Mouse (Mus musculus) macrophage (primary cell): Measurements from ENCODE around the gene Mrgprh. TPM values are rescaled to one million over a fixed set of nuclear protein-coding genes. Genes with fewer than 3 reads are reported as not detected.
"Not testable (repeated sequence)": the region's sequence is repeated elsewhere in the genome, so short reads cannot be mapped to it uniquely, and the experiment has no call there.

Experiments
- H3K27ac ChIP-seq: fragments of 350-480 bp; formaldehyde crosslinking; 2 replicates; pipeline ENCODE4 v1.9.0; 2021
- H3K36me3 ChIP-seq: fragments of 350-480 bp; formaldehyde crosslinking; 2 replicates; pipeline ENCODE4 v1.9.0; 2021; ENCODE audit errors: inconsistent target
- H3K4me3 ChIP-seq: fragments of 350-480 bp; formaldehyde crosslinking; 2 replicates; pipeline ENCODE4 v1.9.0; 2021; ENCODE audit errors: inconsistent target
- H3K79me2 ChIP-seq: fragments of 350-480 bp; formaldehyde crosslinking; 2 replicates; pipeline ENCODE4 v1.9.0; 2021; ENCODE audit errors: inconsistent target
- WGBS: methylation state at CpG from one replicate; pipeline ENCODE4 v1.1.7; 2026; ENCODE audit warnings: inconsistent platforms; ENCODE audit not compliant: missing documents; 5-methylcytosine and 5-hydroxymethylcytosine counted together
- polyA plus RNA-seq: library from polyadenylated mRNA; stranded (reverse); fragments of 250-400 nt; gene quantifications from 3 replicates; pipeline ENCODE4 v1.2.4, GENCODE M21; 2018; ENCODE audit warnings: inconsistent platforms

The Mrgprh gene
- polyA plus RNA-seq, 1 experiment from 2014 or later = not detected

DNA sequence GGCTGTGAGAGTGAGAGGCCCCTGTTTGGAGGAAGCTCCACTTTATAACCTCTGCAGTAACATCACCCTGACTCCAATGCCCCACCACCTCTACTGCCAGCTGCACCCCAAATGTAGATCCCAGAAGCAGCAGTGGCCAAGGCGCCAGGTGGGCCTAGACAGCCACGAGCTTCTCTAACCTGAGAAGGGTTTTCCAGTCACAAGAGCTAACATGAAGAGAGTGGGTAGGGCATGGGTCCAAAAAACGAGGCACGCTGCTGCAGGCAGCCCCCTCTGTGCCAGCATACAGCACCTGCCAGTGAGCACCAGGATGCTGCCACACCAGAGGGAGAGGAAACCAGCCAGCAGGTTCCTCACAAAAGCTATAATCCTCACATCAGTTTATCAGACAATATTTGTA is 15.2 kb downstream of the Mrgprh start:
- 100% methylated on average over 3 of the region's 4 CpGs for WGBS
- Histone ChIP-seq H3K36me3 (no peaks in the 10 kb centered on the region), H3K27ac (no peak overlapping the region), H3K79me2 (no peaks in the 10 kb centered on the region), H3K4me3 (no peak overlapping the region)

GRCm38 (mm10) chr17:12892033-12892432 is 16.2 kb downstream of the Mrgprh start:
- 95% methylated on average over 9 of the region's 9 CpGs for WGBS
- H3K27ac ChIP-seq = no peak overlapping the region
- H3K36me3 ChIP-seq = no peaks in the 10 kb centered on the region
- H3K4me3 ChIP-seq = no peak overlapping the region
- no peaks in the 10 kb centered on the region for H3K79me2 ChIP-seq

- 92% methylated on average over 5 of the region's 5 CpGs for WGBS
- H3K36me3 ChIP-seq = no peaks in the 10 kb centered on the region
- no peak overlapping the region for H3K4me3 ChIP-seq
Measured at GRCm38 (mm10) chr17:12897674-12898073, 21.8 kb downstream of the Mrgprh start.

DNA sequence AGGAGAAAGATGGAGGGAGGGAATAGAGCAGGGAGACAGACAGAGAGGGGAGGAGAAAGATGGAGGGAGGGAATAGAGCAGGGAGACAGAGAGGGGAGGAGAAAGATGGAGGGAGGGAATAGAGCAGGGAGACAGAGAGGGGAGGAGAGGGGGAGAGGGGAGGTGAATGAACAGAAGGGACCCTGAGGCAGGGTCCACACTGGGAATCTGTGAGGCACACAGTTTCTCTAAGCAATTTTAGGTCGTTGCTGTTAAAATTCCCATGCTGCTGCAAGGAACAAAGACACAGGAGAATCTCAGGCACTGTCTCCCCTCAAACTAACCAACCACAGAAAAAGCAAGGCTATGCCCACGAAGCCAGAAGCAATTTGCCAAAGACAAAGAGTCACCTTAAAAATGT is 22.8 kb downstream of the Mrgprh start:
- H3K36me3 ChIP-seq, H3K79me2 ChIP-seq, H3K27ac ChIP-seq, H3K4me3 ChIP-seq: not testable (repeated sequence)
- WGBS = 92% methylated on average over 2 of the region's 2 CpGs

More at GRCm38 (mm10) chr17:12897674-12898073, 21.8 kb downstream of the Mrgprh start:
- H3K79me2 ChIP-seq = no peaks in the 10 kb centered on the region
- H3K27ac ChIP-seq = no peak overlapping the region

DNA sequence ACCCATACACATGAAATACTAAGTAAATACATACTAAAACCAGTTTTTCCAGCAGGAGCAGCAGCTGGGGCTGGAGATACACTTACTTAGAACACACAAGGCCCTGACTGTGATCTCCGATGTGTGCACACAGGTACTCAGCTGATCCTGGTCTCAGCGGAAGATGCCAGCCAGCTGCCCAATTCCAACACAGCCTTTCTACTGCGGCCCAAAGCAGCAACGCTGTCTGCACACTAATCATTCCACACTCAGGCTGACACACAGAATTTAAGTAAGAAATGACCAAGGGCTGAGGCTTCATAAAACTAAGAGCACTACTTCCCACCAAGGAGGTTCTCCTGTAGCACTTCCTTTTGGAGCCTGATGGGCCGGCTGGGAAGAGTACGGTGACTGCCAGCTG is 26.5 kb downstream of the Mrgprh start:
- no peaks in the 10 kb centered on the region for H3K36me3 ChIP-seq
- no peak overlapping the region for H3K27ac ChIP-seq
- 94% methylated on average over 6 of the region's 6 CpGs for WGBS
- no peak overlapping the region for H3K4me3 ChIP-seq
- no peaks in the 10 kb centered on the region for H3K79me2 ChIP-seq

DNA sequence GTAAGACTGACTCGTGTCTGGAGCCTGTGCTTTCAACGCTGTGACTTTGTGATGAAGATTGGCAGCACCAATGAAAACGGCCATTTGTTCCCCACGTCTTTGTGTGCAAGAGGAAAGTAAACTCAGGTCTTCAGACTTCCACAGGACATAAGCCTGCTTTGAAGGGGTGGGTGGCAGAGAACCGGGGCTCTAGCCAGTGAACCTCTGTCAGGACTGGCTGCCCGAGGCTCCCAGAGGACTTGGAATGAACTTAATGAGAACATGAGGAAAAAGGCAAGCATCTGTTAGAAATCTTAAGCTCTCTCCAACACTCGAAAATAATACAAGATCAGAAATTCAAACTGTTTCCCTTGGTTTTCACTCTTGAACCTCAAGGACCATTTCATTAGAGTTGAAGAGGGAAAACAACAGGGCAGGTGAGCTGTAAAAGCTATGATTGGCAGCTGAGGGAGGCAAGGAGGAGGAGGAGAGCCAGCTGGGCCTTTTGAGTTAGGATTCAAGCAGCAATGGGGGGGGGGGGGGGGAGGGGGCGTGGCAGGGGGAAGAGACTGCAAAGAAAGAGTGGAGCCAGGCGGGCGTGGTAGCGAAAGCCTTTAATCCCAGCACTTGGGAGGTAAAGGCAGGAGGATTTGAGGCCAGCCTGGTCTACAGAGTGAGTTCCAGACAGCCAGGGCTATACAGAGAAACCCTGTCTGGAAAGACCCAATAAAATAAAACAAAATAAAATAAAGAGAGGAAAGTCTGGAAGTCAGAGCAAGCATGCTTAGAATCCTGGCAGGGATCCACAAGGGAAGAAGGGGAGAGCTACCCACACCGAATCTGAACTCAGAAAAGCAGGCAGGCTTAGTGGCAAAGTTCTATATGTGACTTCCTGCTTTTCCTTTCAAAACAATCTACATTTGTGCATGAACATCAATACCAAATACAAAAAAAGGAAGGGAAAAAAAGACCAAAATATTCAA is 27.8 kb downstream of the Mrgprh start:
- Histone ChIP-seq H3K79me2 (no peaks in the 10 kb centered on the region), H3K4me3 (no peak overlapping the region), H3K27ac (no peak overlapping the region), H3K36me3 (no peaks in the 10 kb centered on the region)
- WGBS = 84% methylated on average over 11 of the region's 12 CpGs

DNA sequence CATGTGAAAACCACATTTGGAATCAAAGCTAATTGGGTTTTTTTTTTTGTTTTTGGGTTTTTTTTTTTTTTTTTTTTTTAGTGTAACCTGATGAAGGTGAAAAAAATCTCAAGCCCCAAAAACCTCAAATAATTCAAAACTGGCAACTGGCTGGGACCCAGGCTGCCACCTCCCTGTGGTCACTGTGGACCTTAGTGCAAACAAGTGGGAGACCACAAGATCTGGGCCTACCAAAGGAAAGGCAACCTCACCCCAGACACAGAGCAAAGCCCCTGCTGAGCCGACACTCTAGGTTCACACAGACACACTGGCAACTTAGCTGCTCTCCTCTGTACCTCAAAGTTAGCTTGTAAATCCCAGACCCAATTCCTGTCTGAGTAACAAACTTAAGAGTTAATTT is 28.5 kb downstream of the Mrgprh start:
- Histone ChIP-seq H3K36me3 (no peaks in the 10 kb centered on the region), H3K4me3 (no peak overlapping the region), H3K79me2 (no peaks in the 10 kb centered on the region), H3K27ac (no peak overlapping the region)
- 87% methylated on average over 1 of the region's 1 CpGs for WGBS

- H3K36me3 ChIP-seq = no peaks in the 10 kb centered on the region
- no peak overlapping the region for H3K27ac ChIP-seq
- WGBS = 93% methylated on average over 4 of the region's 4 CpGs
Measured at GRCm38 (mm10) chr17:12905810-12906209, 30.0 kb downstream of the Mrgprh start.

DNA sequence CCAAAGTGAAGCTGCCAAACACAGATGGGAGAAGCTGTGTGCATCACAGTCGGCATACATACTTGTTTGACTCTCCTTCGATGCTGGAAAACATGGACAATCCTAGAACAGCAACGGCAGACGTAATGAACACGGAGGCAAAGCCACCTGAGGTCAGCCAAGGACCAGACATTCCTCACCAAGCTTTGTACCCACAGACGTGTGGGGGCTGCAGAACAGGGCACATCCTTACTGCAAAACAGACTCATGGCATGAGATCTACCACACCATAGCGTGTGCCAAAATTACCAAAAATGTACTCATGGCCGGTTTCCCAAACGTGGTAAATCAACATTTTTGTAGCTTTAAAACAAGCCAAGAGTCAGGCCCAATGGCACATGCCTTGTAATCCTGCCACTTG is 30.6 kb downstream of the Mrgprh start:
- no peak overlapping the region for H3K27ac ChIP-seq
- no peak overlapping the region for H3K4me3 ChIP-seq
- no peaks in the 10 kb centered on the region for H3K79me2 ChIP-seq
- H3K36me3 ChIP-seq = no peaks in the 10 kb centered on the region
- WGBS = 96% methylated on average over 9 of the region's 9 CpGs

More at GRCm38 (mm10) chr17:12905810-12906209, 30.0 kb downstream of the Mrgprh start:
- H3K4me3 ChIP-seq = no peak overlapping the region
- no peaks in the 10 kb centered on the region for H3K79me2 ChIP-seq

GRCm38 (mm10) chr17:12909361-12910280 is 33.8 kb downstream of the Mrgprh start, which contains the start of gene Pnldc1:
Pnldc1 (minus strand) TSS chr17:12910230.
- H3K36me3 ChIP-seq = peaks cover 23% of the 10 kb centered on the region; the same call in 1 of the 2 replicates
- H3K27ac ChIP-seq = no peak within 1 kb of the TSS
- no peak within 1 kb of the TSS for H3K4me3 ChIP-seq
- H3K79me2 ChIP-seq = peaks cover 17% of the 10 kb centered on the region
- 95% methylated on average over 28 of the region's 35 CpGs for WGBS

DNA sequence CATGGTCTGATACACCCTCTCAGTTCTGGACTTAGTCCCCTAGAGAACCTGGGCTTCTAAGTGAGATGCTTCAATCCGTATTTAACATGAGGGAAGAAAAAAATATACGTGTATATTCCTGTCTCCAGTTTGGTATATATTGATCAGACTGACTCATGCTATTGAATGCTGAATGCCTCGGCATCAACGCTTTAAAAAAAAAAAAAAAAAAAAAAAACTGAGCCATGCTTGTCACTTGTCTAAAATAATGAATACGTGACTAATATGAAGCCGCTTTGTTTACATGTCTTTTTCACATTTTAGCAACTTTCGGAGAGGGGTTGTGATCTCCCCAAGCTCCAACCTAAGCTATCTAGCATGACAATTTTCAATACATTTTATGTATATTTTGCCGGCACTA is 34.6 kb downstream of the Mrgprh start:
- 92% methylated on average over 8 of the region's 8 CpGs for WGBS
- H3K79me2 ChIP-seq = peaks cover 25% of the 10 kb centered on the region
- H3K36me3 ChIP-seq = peaks cover 23% of the 10 kb centered on the region; the same call in 1 of the 2 replicates
- no peak overlapping the region for H3K27ac ChIP-seq
- no peak overlapping the region for H3K4me3 ChIP-seq

DNA sequence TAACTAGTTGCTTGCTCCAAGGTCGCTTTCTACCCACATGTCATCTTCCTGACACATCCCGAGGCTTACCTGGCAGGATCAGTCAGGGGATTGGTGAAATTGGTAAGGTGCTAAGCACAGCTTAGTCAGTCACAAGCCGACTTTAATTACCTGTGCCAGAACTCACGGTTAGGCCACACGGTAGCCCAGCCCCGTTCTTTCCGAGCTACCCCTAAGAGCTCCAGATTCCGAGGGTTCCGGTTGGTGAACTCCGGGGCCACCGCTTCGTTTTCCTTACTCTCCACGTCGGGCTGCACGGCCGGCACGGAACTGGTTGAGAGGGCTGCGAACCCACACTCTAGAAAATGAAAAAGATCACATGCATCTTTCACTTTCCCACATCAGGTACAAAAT is 39.6 kb downstream of the Mrgprh start, which contains the start of gene Tcp1:
Gene Tcp1 (plus strand): TSS at position 214 of the 393 bp plus-strand sequence.
- H3K79me2 ChIP-seq = peaks cover 70% of the 10 kb centered on the region
- peaks cover 40% of the 10 kb centered on the region; the same call in 1 of the 2 replicates for H3K36me3 ChIP-seq
- 0% methylated on average over 18 of the region's 18 CpGs for WGBS
- H3K4me3 ChIP-seq = peak within 1 kb of the TSS; percentile 99
- H3K27ac ChIP-seq = peak within 1 kb of the TSS; percentile 82

DNA sequence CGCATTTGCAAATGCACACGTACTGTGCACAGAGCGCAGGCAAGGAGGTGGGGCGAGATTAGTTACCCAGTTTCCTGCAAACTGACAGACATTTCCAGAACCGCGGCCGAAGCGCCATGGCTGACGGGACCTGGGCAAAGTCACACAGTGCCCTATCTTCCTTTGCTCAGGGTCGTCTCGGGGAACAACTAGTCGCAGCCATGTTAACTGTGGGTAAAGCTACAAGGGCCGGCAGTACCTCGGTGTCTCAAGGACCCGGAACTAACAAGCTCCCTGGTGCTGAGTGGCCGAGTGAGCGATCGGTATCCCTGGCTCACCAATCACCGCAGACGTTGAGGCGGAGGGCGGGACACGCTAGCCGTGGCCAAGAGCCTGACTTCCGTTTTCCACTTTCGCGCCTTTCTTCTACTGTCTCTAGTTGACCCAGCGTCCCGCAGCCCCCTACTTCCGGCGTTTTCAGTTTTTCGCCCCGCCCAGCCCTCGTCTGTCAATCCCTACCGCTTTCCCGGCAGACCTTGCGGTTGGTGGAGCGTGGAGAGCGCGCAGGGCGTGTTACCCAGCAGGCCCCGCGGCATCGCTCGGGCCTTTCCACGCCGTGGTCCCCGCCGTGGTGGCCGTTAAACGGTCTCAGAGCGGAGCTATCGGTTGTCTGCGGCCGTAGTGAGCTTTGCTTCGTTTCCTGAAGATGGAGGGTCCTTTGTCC is 40.2 kb downstream of the Mrgprh start, which contains the start of gene Mrpl18:
Gene Mrpl18 (minus strand): TSS at position 465 of the 703 bp plus-strand sequence.
- Histone ChIP-seq H3K36me3 (peaks cover 42% of the 10 kb centered on the region; the same call in 1 of the 2 replicates), H3K27ac (peak within 1 kb of the TSS; percentile 82)
- WGBS = under 1% methylated on average over 45 of the region's 56 CpGs

More for the DNA sequence above, 40.2 kb downstream of the Mrgprh start, which contains the start of gene Mrpl18:
- H3K79me2 ChIP-seq = peaks cover 70% of the 10 kb centered on the region
- H3K4me3 ChIP-seq = peak within 1 kb of the TSS; percentile 99
